In the genomic region with DNA sequence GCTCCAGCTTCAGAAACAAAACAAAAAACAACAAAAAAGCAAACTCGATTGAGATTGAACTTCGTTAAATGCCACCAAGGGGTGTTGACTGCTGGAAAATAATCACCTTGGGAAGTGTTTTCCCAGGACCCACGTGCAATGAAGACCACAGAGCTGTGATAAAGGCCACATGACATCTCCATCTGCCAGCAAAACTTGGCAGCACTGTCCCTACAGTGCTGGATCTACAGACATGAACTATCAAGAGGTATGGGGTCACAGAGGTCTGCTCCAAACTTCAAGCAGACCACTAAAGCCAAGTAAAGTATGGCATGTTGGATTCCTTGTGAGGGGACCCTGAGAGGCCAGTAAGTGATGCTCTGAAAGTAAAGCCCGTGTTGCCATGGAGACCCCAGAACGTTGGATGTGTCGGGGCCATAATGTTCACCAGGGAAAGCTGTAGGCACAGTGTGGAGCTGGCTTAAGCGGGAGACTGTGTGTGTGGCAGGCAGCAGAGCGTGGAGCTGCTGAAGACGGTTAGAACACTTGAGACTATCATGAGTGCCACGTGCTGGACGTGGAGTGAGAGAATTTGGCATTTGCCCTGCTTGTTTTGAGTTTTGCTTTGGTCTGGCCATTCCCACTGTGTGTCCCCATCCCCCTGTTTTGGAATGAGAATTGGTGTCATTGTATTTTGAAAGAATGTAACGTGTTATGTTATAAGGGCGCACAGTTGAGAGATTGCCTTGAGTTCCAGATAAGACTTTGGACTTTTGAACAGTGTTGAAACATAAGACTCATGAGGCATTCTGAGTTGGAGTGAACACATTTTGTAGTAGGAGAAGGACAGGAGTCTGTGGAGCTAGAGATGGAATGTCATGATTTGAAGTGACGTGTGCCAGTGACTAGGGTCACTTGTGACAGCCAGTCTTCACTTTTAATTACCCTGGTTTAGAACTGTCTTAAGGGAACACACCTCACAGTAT, we compare ENCODE assay signal across 16 mouse cellular contexts. TPM values are rescaled to one million over a fixed set of nuclear protein-coding genes. Genes with fewer than 3 reads are reported as not detected.
A peak's percentile ranks its signal among the peaks of the same experiment; 100 is the strongest.
DNase-seq lines count a peak whose midpoint lies in the region; ATAC-seq lines count a peak whose summit lies in the region.
"Had no signal": no experiment of that assay in that cellular context is flagged by ENCODE, and none has a peak within 500 bp of the region (broad histone marks: within the 10 kb centered on the region; RNA-seq: fewer than 3 reads in every experiment).

No protein-coding gene starts in this region.

- H3K9me3 ChIP-seq in hindbrain, embryonic 16.5 days (ENCODE audit: control insufficient read depth, low read length) = no peaks in the 10 kb centered on the region
- no peaks in the 10 kb centered on the region; the same call in 1 of the 2 replicates for H3K9me3 ChIP-seq in hindbrain, embryonic 12.5 days (replicated peaks)
- H3K9me3 ChIP-seq in intestine, embryonic 16.5 days (ENCODE audit: control insufficient read depth, low read length) = 0 out of 2 replicates have a peak, but pooled peaks cover 2% of the 10 kb centered on the region
- H3K9me3 ChIP-seq: limb, embryonic 10.5 days had no signal

- no peak overlapping the region for H3K4me3 ChIP-seq in hindbrain, embryonic 16.5 days (ENCODE audit: low read length)
- H3K4me3 ChIP-seq in hindbrain, embryonic 12.5 days = no peak overlapping the region
- no peak overlapping the region for H3K4me3 ChIP-seq in intestine, embryonic 16.5 days (ENCODE audit: low read length)
- H3K4me3 ChIP-seq: embryonic facial prominence, embryonic 13.5 days; forebrain, embryonic 10.5 days; limb, embryonic 10.5 days; liver, embryonic 15.5 days; myocyte had no signal

- ATAC-seq in cerebellum, adult (ENCODE audit: insufficient number of reproducible peaks, low FRiP score, low TSS enrichment) = 0 out of 2 replicates have a peak, but pooled peaks have one; percentile 28
- ATAC-seq in hindbrain, embryonic 16.5 days = 0 out of 2 replicates have a peak, but pooled peaks have one; percentile 42
- ATAC-seq in hindbrain, embryonic 12.5 days (ENCODE audit: low FRiP score) = no peak
- ATAC-seq in intestine, embryonic 16.5 days = peak; percentile 88
- no peak for ATAC-seq in activated CD4-positive, CD25-positive, alpha-beta regulatory T cell, adult 4 months

- no peak overlapping the region for H3K9ac ChIP-seq in hindbrain, embryonic 16.5 days (ENCODE audit: low read depth, low read length)
- no peak overlapping the region for H3K9ac ChIP-seq in hindbrain, embryonic 12.5 days
- no peak overlapping the region for H3K9ac ChIP-seq in intestine, embryonic 16.5 days (ENCODE audit: low read depth, low read length)
- H3K9ac ChIP-seq: embryonic facial prominence, embryonic 13.5 days; liver, embryonic 15.5 days had no signal

- WGBS in hindbrain, embryonic 16.5 days = 72% methylated on average over 14 of the region's 14 CpGs
- WGBS in hindbrain, embryonic 12.5 days = 82% methylated on average over 14 of the region's 14 CpGs
- WGBS in intestine, embryonic 16.5 days = 77% methylated on average over 14 of the region's 14 CpGs

- 0 out of 2 replicates have a peak, but pooled peaks cover 2% of the 10 kb centered on the region for H3K36me3 ChIP-seq in hindbrain, embryonic 16.5 days (ENCODE audit: control insufficient read depth, insufficient read depth, low read length)
- H3K36me3 ChIP-seq in hindbrain, embryonic 12.5 days = no peaks in the 10 kb centered on the region
- H3K36me3 ChIP-seq in intestine, embryonic 16.5 days (ENCODE audit: control insufficient read depth, insufficient read depth, low read length) = 0 out of 2 replicates have a peak, but pooled peaks cover 3% of the 10 kb centered on the region
- H3K36me3 ChIP-seq: embryonic facial prominence, embryonic 13.5 days; limb, embryonic 10.5 days had no signal

- no peaks in the 10 kb centered on the region for H3K4me1 ChIP-seq in hindbrain, embryonic 16.5 days (ENCODE audit: control insufficient read depth, insufficient read depth, low read depth, low read length)
- H3K4me1 ChIP-seq in hindbrain, embryonic 12.5 days = no peaks in the 10 kb centered on the region
- H3K4me1 ChIP-seq in intestine, embryonic 16.5 days (ENCODE audit: control insufficient read depth, insufficient read depth, low read length) = peaks cover 11% of the 10 kb centered on the region
- H3K4me1 ChIP-seq: embryonic facial prominence, embryonic 13.5 days; limb, embryonic 10.5 days had no signal

- no peak overlapping the region for H3K27ac ChIP-seq in hindbrain, embryonic 16.5 days (ENCODE audit: low read depth, low read length)
- H3K27ac ChIP-seq in hindbrain, embryonic 12.5 days = no peak overlapping the region
- H3K27ac ChIP-seq in intestine, embryonic 16.5 days (ENCODE audit: low read length) = peak overlapping the region; percentile 60
- H3K27ac ChIP-seq: embryonic facial prominence, embryonic 13.5 days; forebrain, embryonic 10.5 days; limb, embryonic 10.5 days; liver, embryonic 15.5 days had no signal

- no peak for DNase-seq in cerebellum, postnatal 25 days
- peak; percentile 33 to 66 for DNase-seq in lung, postnatal 4 days
- DNase-seq in spleen, postnatal 36 days (ENCODE audit: low spot score in 2 of 2) = no peak
- DNase-seq: kidney, postnatal 14 days; right cerebral cortex, postnatal 14 days had no signal

- no peaks in the 10 kb centered on the region for H3K27me3 ChIP-seq in hindbrain, embryonic 16.5 days (replicated peaks; ENCODE audit: control insufficient read depth, insufficient read depth, low read length)
- no peaks in the 10 kb centered on the region for H3K27me3 ChIP-seq in hindbrain, embryonic 12.5 days
- H3K27me3 ChIP-seq in intestine, embryonic 16.5 days (replicated peaks; ENCODE audit: control insufficient read depth, insufficient read depth, low read length) = no peaks in the 10 kb centered on the region
- H3K27me3 ChIP-seq: CH12.LX; embryonic facial prominence, embryonic 13.5 days; liver, embryonic 15.5 days had no signal

- no peak overlapping the region for H3K4me2 ChIP-seq in hindbrain, embryonic 16.5 days (ENCODE audit: low read length)
- no peak overlapping the region for H3K4me2 ChIP-seq in hindbrain, embryonic 12.5 days (replicated peaks)
- peak overlapping the region; percentile 28; the same call in 1 of the 2 replicates for H3K4me2 ChIP-seq in intestine, embryonic 16.5 days (ENCODE audit: low read depth, low read length)
- H3K4me2 ChIP-seq: embryonic facial prominence, embryonic 13.5 days; liver, embryonic 15.5 days had no signal

RNA-seq across cellular contexts. Expression of a gene that starts 12.0 kb away (rescaled TPM):
- 2.2 and 2.4 TPM in 2 replicates for polyA plus RNA-seq in hindbrain, embryonic 16.5 days (2015; fragmentation: Nextera tagmentation; extraction: Ambion mirVana)
- 1.6 and 2.3 TPM in 2 replicates for polyA plus RNA-seq in hindbrain, embryonic 12.5 days (2016; fragmentation: Nextera tagmentation; extraction: Ambion mirVana)
- 22.1 and 26.1 TPM in 2 replicates for polyA plus RNA-seq in intestine, embryonic 16.5 days (2015; fragmentation: Nextera tagmentation; extraction: Ambion mirVana)
- 1 to 10 TPM; 5.7 to 6.2 TPM for polyA plus RNA-seq in activated CD4-positive, CD25-positive, alpha-beta regulatory T cell, adult 4 months (2017; shearing (Covaris generic))

Comparison
In these comparisons a context has a peak if more than half of its experiments do, and no peak if none do; other contexts are left out.
1. ATAC-seq: peak in cerebellum, adult (single experiment), hindbrain, embryonic 16.5 days (single experiment) and intestine, embryonic 16.5 days (single experiment); none in hindbrain, embryonic 12.5 days (single experiment) and activated CD4-positive, CD25-positive, alpha-beta regulatory T cell, adult 4 months (single experiment).
2. DNase-seq: peak in lung, postnatal 4 days (2 of 2); none in cerebellum, postnatal 25 days (0 of 2) and spleen, postnatal 36 days (0 of 2).